Mouse (Mus musculus): Measurements from ENCODE around the gene Wnk1. TPM values are rescaled to one million over a fixed set of nuclear protein-coding genes. Genes with fewer than 3 reads are reported as not detected.
A peak's percentile ranks its signal among the peaks of the same experiment; 100 is the strongest.

The Wnk1 gene
- total and polyA plus RNA-seq, 3 experiments: 49.7 to 801 (median 189) TPM

- ATAC-seq (ENCODE audit: extremely low read depth, insufficient number of reproducible peaks, low FRiP score, poor library complexity, severe bottlenecking) (no peak), DNase-seq (ENCODE audit: low spot score) (no peak)
- TF ChIP-seq POLR2AphosphoS5 (IDR thresholded peaks at IDR 0.05; ENCODE audit: insufficient replicate concordance, low read depth, low read length) (no peak), GATA1 (IDR thresholded peaks at IDR 0.05; ENCODE audit: borderline replicate concordance, low read length) (no peak), GATA2 (IDR thresholded peaks at IDR 0.05; ENCODE audit: borderline replicate concordance, low read depth, low read length) (no peak), CTCF (IDR thresholded peaks at IDR 0.05; ENCODE audit: low read depth, low read length) (no peak), TAL1 (conservative IDR thresholded peaks at IDR 0.05; ENCODE audit: low read depth, low read length) (no peak)
- H3K36me3 ChIP-seq (replicated peaks): peaks cover 8% of the 10 kb centered on the region
- no peak overlapping the region for H3K4me3 ChIP-seq (ENCODE audit: low read depth, low read length)
- H3K27me3 ChIP-seq (ENCODE audit: insufficient read depth, low read length): no peaks in the 10 kb centered on the region
- no peaks in the 10 kb centered on the region for H3K9me3 ChIP-seq (replicated peaks)
- peaks cover 20% of the 10 kb centered on the region for H3K4me1 ChIP-seq (ENCODE audit: insufficient read depth, low read depth, low read length)
These were observed 27.5 kb downstream of the Wnk1 start for GRCm38 (mm10) chr6:120011001-120011400.

GRCm38 (mm10) chr6:120010535-120010934 lies 27.9 kb downstream of the Wnk1 start:
- DNase-seq (ENCODE audit: low spot score) (no peak), ATAC-seq (ENCODE audit: extremely low read depth, insufficient number of reproducible peaks, low FRiP score, poor library complexity, severe bottlenecking) (no peak)
- Histone ChIP-seq H3K4me3 (ENCODE audit: low read depth, low read length) (no peak overlapping the region), H3K9me3 (replicated peaks) (no peaks in the 10 kb centered on the region), H3K36me3 (replicated peaks) (peaks cover 8% of the 10 kb centered on the region), H3K4me1 (ENCODE audit: insufficient read depth, low read depth, low read length) (peaks cover 20% of the 10 kb centered on the region), H3K27me3 (ENCODE audit: insufficient read depth, low read length) (no peaks in the 10 kb centered on the region)
- TF ChIP-seq POLR2AphosphoS5 (IDR thresholded peaks at IDR 0.05; ENCODE audit: insufficient replicate concordance, low read depth, low read length) (no peak), CTCF (IDR thresholded peaks at IDR 0.05; ENCODE audit: low read depth, low read length) (no peak), GATA1 (IDR thresholded peaks at IDR 0.05; ENCODE audit: borderline replicate concordance, low read length) (no peak), GATA2 (IDR thresholded peaks at IDR 0.05; ENCODE audit: borderline replicate concordance, low read depth, low read length) (no peak)

- H3K36me3 ChIP-seq (replicated peaks): peaks cover 22% of the 10 kb centered on the region
- DNase-seq (ENCODE audit: low spot score) (no peak), ATAC-seq (ENCODE audit: extremely low read depth, insufficient number of reproducible peaks, low FRiP score, poor library complexity, severe bottlenecking) (peak; percentile 28; the same call in 1 of the 2 replicates)
- H3K27me3 ChIP-seq (ENCODE audit: insufficient read depth, low read length): no peaks in the 10 kb centered on the region
- no peak for TF ChIP-seq GATA1 (IDR thresholded peaks at IDR 0.05; ENCODE audit: borderline replicate concordance, low read length)
- TF ChIP-seq CTCF (IDR thresholded peaks at IDR 0.05; ENCODE audit: low read depth, low read length): peak; percentile 29
- no peak for TF ChIP-seq TAL1 (conservative IDR thresholded peaks at IDR 0.05; ENCODE audit: low read depth, low read length)
- H3K4me1 ChIP-seq (ENCODE audit: insufficient read depth, low read depth, low read length): peaks cover 4% of the 10 kb centered on the region; the same call in 1 of the 2 replicates
- H3K4me3 ChIP-seq (ENCODE audit: low read depth, low read length): no peak overlapping the region
- no peaks in the 10 kb centered on the region for H3K9me3 ChIP-seq (replicated peaks)
These were observed 36.8 kb downstream of the Wnk1 start for GRCm38 (mm10) chr6:120001718-120002117.

DNA sequence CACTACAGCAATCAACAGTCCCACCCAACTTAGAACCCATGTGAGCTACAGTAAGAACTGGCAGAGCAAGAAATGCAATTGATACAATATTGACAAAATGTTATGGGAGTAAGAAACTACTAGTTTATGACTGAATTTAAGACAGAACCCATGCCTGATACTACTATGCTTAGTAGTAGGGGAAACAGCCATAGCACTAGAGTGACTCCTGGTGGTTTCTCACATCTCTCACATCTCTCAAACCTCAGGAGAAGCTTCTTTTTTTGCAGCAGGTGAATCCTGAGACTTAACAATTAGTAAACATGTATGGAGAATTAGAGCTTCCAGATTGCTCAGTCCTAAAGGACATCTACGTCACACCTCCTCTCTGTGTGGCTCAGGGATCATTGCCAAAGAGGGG lies 42.0 kb downstream of the Wnk1 start:
- TF ChIP-seq TAL1 (conservative IDR thresholded peaks at IDR 0.05; ENCODE audit: low read depth, low read length): no peak
- no peak for TF ChIP-seq POLR2AphosphoS5 (IDR thresholded peaks at IDR 0.05; ENCODE audit: insufficient replicate concordance, low read depth, low read length)
- TF ChIP-seq CTCF (IDR thresholded peaks at IDR 0.05; ENCODE audit: low read depth, low read length): no peak
- no peak for TF ChIP-seq GATA2 (IDR thresholded peaks at IDR 0.05; ENCODE audit: borderline replicate concordance, low read depth, low read length)
- TF ChIP-seq GATA1 (IDR thresholded peaks at IDR 0.05; ENCODE audit: borderline replicate concordance, low read length): no peak
- DNase-seq (ENCODE audit: low spot score): no peak
- Histone ChIP-seq H3K4me1 (ENCODE audit: insufficient read depth, low read depth, low read length) (no peaks in the 10 kb centered on the region; the same call in 1 of the 2 replicates), H3K4me3 (ENCODE audit: low read depth, low read length) (no peak overlapping the region), H3K9me3 (replicated peaks) (no peaks in the 10 kb centered on the region), H3K27me3 (ENCODE audit: insufficient read depth, low read length) (no peaks in the 10 kb centered on the region), H3K36me3 (replicated peaks) (peaks cover 32% of the 10 kb centered on the region)
- ATAC-seq (ENCODE audit: extremely low read depth, insufficient number of reproducible peaks, low FRiP score, poor library complexity, severe bottlenecking): no peak

DNA sequence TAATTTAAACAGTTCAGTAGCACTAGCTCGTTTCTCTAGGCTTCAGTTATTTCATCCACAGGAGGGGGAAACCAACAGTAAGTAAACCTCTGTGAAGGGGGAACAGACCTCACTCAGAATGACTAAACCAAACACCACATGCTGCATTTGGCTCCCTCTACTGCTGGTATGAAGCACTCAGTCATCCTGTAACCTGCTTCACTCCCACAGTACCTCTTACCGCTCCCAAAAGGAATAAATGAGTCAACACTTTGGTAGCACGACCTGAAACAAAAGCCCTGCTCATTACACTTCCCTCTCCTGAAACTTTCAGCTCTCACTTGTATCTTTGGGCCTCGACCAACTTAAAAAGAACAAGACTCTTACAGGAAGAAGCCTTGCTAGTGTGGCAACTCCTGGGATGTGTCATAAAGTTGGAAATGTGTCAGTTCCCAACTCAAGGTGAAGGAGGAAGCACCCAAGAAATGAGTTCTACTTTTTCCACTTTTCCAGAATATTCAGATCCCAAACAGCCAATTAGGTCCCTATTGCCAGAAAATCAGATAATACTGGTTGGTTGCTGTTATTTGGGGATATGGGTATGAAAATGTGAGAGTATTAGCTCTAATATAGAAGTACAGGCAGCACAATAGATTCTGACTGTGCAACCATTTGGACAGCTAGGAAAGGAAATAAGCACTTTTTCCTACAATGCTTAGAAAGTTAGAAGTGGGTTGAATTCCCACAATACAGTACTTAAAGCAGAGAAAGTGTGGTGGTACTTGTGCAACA lies 114.1 kb downstream of the Wnk1 start:
- ATAC-seq (ENCODE audit: extremely low read depth, insufficient number of reproducible peaks, low FRiP score, poor library complexity, severe bottlenecking) (0 out of 2 replicates have a peak, but pooled peaks have one; percentile 22), DNase-seq (ENCODE audit: low spot score) (no peak)

DNA sequence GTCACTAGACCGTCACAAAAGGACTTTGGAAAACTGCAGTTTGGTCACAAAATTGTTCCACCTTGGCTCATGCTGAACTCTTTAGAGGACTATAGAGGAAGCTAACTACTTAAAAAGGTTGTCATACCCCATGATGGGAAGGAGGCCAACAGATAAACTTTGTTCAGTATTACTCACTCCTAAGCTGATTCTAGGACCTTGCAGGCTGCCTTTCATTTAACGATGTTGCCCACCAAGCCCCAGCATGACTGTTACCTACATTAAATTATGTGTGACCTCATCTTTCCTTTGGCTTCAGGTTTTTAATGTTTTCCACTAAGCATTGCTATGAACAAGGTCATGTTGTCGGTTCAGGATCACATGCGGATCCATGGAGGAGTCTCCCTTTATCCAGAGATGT lies 115.9 kb downstream of the Wnk1 start:
- H3K4me1 ChIP-seq (ENCODE audit: insufficient read depth, low read depth, low read length): peaks cover 6% of the 10 kb centered on the region; the same call in 1 of the 2 replicates
- H3K27me3 ChIP-seq (ENCODE audit: insufficient read depth, low read length): no peaks in the 10 kb centered on the region
- no peaks in the 10 kb centered on the region for H3K9me3 ChIP-seq (replicated peaks)
- TF ChIP-seq TAL1 (conservative IDR thresholded peaks at IDR 0.05; ENCODE audit: low read depth, low read length) (no peak), CTCF (IDR thresholded peaks at IDR 0.05; ENCODE audit: low read depth, low read length) (no peak), POLR2AphosphoS5 (IDR thresholded peaks at IDR 0.05; ENCODE audit: insufficient replicate concordance, low read depth, low read length) (no peak), GATA2 (IDR thresholded peaks at IDR 0.05; ENCODE audit: borderline replicate concordance, low read depth, low read length) (no peak), GATA1 (IDR thresholded peaks at IDR 0.05; ENCODE audit: borderline replicate concordance, low read length) (no peak)
- peaks cover 94% of the 10 kb centered on the region for H3K36me3 ChIP-seq (replicated peaks)
- ATAC-seq (ENCODE audit: extremely low read depth, insufficient number of reproducible peaks, low FRiP score, poor library complexity, severe bottlenecking) (no peak), DNase-seq (ENCODE audit: low spot score) (no peak)
- H3K4me3 ChIP-seq (ENCODE audit: low read depth, low read length): no peak overlapping the region

More for the DNA sequence above, 114.1 kb downstream of the Wnk1 start:
- H3K4me1 ChIP-seq (ENCODE audit: insufficient read depth, low read depth, low read length): no peaks in the 10 kb centered on the region
- H3K36me3 ChIP-seq (replicated peaks): peaks cover 95% of the 10 kb centered on the region
- no peaks in the 10 kb centered on the region for H3K27me3 ChIP-seq (ENCODE audit: insufficient read depth, low read length)
- H3K4me3 ChIP-seq (ENCODE audit: low read depth, low read length): no peak overlapping the region
- no peaks in the 10 kb centered on the region for H3K9me3 ChIP-seq (replicated peaks)
- no peak for TF ChIP-seq POLR2AphosphoS5 (IDR thresholded peaks at IDR 0.05; ENCODE audit: insufficient replicate concordance, low read depth, low read length)
- no peak for TF ChIP-seq CTCF (IDR thresholded peaks at IDR 0.05; ENCODE audit: low read depth, low read length)
- no peak for TF ChIP-seq GATA1 (IDR thresholded peaks at IDR 0.05; ENCODE audit: borderline replicate concordance, low read length)
- no peak for TF ChIP-seq TAL1 (conservative IDR thresholded peaks at IDR 0.05; ENCODE audit: low read depth, low read length)
- no peak for TF ChIP-seq GATA2 (IDR thresholded peaks at IDR 0.05; ENCODE audit: borderline replicate concordance, low read depth, low read length)

Data from G1E (cell line).